Mouse (Mus musculus) CD8-positive naive resting alpha-beta T cell, adult 2 months (primary cell): Measurements from ENCODE around the gene Rfng.
"Not testable (repeated sequence)": the region's sequence is repeated elsewhere in the genome, so short reads cannot be mapped to it uniquely, and the experiment has no call there.

Source experiments
- DNase-seq, 2 experiments: peaks; one replicate each; pipeline ENCODE4 v3.0.0; 2022; ENCODE audit warnings: low read depth in 2 of 2, low spot score in 2 of 2

Rfng gene

DNA sequence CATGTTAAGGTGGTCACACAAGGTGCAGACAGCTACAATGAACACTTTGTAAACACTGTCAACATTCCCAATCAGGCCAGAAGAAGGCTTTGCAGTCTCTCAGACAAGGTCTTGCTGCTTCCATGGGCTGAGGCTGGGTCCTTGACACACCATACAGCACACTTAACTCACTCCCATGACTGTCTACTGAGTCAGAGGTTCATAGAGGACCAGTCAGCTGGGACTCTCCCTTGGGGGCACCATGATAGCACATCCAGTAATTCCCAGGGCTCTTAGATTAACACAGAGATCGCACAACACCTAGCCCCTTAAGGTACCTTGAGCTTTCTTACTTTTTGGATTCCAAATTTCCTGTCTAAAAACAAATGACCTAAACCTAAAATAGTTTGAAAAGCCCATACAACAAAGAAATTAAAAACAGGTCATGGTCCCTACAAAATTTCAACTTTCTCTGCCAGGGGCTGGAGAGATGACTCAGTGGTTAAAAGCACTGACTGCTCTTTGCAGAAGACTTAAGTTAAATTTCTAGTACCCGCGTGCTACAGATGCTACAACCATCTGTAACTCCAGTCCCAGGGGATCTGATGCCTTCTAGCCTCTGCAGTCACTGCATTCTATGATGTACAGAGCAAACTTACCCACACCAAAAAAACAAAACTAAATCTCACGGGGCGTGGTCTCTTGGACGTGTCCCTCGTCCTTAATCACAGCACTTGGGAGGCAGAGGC is 10.4 kb downstream of the Rfng start:
- DNase-seq: no peak

DNA sequence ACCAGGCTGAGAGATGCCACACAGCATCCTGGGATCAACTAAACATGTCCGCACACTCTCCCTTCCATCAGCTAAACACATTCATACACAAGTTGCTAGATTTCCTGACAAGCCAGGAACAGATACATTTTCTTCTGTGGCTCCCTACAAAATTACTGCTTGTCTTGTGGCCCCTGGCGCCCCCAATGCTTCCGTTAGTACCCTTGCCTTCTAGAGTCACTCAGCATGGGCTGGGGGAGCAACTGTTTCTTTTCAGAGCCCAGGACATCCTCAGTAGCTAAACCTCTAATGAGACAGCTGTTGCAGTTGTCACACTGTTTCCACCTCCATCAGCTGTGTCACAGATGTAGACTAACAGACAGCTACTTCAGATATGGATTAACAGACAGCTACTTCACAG is 11.3 kb downstream of the Rfng start:
- no peak for DNase-seq

- no peak for DNase-seq
These were observed 15.8 kb downstream of the Rfng start for GRCm38 (mm10) chr11:120768206-120768605.

- not testable (repeated sequence) for DNase-seq
These were observed 17.0 kb downstream of the Rfng start for GRCm38 (mm10) chr11:120767023-120767422.

- DNase-seq: not testable (repeated sequence)
These were observed 20.6 kb downstream of the Rfng start for GRCm38 (mm10) chr11:120763121-120763999.

- DNase-seq: not testable (repeated sequence)
These were observed 21.4 kb downstream of the Rfng start, which contains the start of gene Hmga1b for GRCm38 (mm10) chr11:120762672-120763041. Gene Hmga1b (plus strand): TSS chr11:120762794.

DNA sequence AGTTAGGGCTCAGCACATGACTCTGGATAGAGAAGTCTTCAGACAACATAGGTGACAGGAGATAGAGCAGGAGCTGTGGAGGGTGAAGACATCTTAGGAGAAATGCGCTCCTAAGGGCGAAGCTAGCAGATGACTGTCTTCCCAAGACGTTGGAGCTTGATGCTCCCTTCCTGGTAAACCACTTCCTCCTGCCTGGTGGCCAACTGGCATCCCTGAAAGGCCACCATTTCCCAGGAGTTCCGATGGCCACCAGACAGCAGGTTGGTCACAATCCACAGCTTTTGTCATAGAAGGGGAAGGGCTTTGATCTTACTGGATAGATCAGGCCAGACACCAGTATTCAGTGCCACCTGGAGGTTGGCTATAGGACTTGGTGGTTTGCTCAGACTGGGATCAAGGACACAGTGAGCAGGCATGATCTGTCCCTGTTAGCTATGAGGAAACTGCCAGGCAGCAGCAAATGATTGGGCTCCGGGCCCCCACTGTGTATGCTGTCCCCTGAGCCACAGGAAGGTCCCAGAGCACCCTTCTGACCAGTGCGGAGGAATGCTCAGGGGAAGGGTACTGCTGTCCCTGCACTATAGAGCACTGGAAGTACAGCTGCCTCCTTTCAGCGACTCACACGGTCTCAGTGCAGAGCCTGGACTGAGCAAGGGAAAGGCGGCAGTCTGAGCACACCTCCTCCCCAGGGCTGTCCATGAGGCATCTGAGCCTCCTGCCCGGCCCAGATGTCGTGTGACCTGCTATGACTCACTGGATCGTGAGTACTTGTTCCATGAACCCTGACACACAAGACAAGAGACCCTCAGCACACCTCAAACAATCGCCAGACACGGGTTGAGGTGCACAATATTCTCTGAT is 22.0 kb downstream of the Rfng start:
- no peak for DNase-seq

- peak in 1 of 2 experiments; percentile 37 for DNase-seq
These were observed 23.8 kb downstream of the Rfng start for GRCm38 (mm10) chr11:120760236-120760635.

GRCm38 (mm10) chr11:120751606-120752005 is 32.4 kb downstream of the Rfng start:
- DNase-seq: no peak

DNA sequence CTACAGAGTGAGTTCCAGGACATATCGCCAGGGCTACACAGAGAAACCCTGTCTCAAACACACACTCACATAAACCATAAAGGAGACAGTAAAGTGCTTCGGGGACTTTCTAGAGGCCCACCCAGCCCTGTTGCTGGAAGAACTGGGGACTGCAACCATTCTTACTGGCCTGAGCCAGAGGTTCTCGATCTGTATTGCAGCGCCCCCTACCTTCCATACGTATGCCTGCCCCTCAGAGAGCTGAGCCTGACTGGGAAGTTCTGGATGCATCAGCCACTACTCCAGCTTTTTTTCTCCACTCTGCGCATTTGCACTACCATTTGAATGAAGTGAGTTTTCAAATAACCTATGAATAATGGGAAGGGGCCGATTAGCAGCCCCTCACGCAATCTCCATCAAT is 34.6 kb downstream of the Rfng start:
- peak; percentile 26 to 47 for DNase-seq

DNA sequence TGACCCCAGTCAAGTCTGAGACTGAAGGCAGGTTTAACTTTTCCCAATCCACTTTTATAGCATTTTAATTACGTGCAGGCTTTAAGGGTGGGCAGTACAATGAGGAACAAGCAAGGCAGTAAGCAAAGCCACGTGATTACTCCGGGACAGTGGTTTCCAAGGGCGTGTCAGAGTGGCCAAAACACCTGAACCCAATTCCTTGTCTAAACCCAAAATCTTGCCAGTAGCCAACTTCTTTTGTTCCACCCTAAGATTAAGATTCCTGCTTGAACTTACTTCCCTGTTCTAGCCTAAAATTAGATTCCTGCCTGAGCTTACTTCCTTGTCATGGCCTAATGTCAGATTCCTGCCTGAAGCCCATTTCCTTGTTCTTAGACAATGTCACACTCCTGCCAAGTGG is 36.0 kb downstream of the Rfng start:
- no peak for DNase-seq

DNA sequence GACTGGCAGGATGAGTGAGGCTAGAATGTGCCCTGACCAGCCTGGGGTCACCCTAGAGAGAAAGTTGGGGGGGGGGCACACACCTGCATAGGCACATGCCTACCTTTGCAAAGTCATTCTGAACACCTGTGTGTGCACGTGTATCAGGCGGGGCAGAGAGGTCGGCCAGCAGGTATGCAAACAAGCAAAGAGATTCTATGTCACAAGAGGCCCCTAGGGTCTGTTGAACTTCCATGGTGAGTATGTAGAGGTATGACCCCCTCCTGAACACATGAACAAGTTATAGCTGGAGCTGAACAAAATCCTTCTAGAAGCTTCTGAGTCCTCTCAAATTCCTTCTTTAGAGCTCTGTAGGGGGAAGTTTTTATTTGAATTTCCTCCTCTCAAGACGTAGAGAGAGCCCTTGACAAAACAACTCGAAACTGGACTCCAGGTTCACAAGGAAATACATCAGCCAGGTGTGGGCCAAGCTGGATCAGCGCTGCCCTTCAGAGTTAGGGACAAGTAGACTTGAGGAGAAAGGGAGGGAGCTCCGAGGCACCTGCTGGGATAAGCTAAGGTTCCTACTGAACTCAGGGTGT is 39.8 kb downstream of the Rfng start:
- no peak for DNase-seq

DNA sequence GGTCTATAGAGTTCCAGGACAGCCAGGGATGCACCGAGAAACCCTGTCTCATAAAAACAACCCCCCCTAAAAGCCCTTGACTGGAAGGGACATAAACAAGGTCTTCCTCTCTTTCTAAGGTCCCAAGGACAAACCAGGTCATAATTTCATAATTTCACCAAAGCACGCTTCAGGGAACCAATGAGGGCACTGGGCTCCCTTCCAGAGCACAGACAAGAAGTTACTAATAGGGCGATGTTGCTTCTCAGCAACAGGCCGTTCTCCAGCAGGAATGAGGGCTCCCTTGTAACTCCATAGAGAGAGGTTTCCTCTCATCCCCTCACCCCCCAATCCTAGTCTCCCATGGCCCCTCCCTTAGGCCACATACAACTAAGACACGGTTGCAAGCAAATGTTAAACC is 43.0 kb downstream of the Rfng start:
- no peak for DNase-seq

- no peak for DNase-seq
These were observed 47.6 kb downstream of the Rfng start for GRCm38 (mm10) chr11:120736424-120736823.

GRCm38 (mm10) chr11:120733521-120733920 is 50.5 kb downstream of the Rfng start:
- no peak for DNase-seq

GRCm38 (mm10) chr11:120731858-120732680 is 51.9 kb downstream of the Rfng start, which contains the start of gene Cbr2:
Gene Cbr2 (minus strand): TSS chr11:120732114.
- DNase-seq: no peak

DNA sequence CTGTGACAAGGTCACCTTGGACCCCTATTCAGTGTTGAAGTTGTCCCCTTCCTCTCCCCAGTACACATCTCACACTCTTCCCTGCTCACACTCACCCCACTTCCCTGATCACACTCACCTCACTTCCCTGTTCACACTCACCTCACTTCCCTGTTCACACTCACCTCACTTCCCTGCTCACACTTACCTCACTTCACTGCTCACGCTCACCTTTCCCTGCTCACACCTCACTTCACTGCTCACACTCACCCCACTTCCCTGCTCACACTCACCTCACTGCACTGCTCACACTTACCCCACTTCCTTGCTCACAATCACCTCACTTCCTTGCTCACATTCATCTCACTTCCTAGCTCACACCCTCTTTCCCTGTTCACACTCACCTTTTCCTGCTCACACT is 52.6 kb downstream of the Rfng start:
- no peak for DNase-seq
